Mouse (Mus musculus) kidney, adult 2 months (tissue): Measurements from ENCODE around the gene Iqsec1.

Source experiments
- CTCF ChIP-seq: fragments of 200-500 bp; conservative IDR thresholded peaks from 2 replicates; pipeline ENCODE4 v1.5.1; 2011; ENCODE audit warnings: low read depth, mild to moderate bottlenecking, control low read depth, low read length, moderate library complexity, mixed read lengths; ENCODE audit not compliant: insufficient read depth, insufficient read length
- POLR2A ChIP-seq: fragments of 200-500 bp; IDR thresholded peaks from one replicate; pipeline ENCODE4 v1.6.1; 2011; ENCODE audit warnings: low read depth, low read length, control low read depth

- TF ChIP-seq CTCF = no peak; the same call in 1 of the 2 replicates
- no peak for TF ChIP-seq POLR2A
These were observed 304.5 kb downstream of the Iqsec1 start for GRCm38 (mm10) chr6:90683831-90684532.
